Comparison of ENCODE assay signal across 10 mouse cellular contexts in genomic region chr3:131364194-131364593, GRCm38 (mm10).
A peak's percentile ranks its signal among the peaks of the same experiment; 100 is the strongest.
DNase-seq lines count a peak whose midpoint lies in the region; ATAC-seq and TF ChIP-seq lines count a peak whose summit lies in the region.
"Had no signal": no experiment of that assay in that cellular context is flagged by ENCODE, and none has a peak within 500 bp of the region (broad histone marks: within the 10 kb centered on the region; RNA-seq: fewer than 3 reads in every experiment).

No protein-coding gene starts in this region.

- no peak overlapping the region for H3K4me2 ChIP-seq in hindbrain, embryonic 12.5 days (replicated peaks)
- no peak overlapping the region for H3K4me2 ChIP-seq in hindbrain, embryonic 11.5 days (replicated peaks; ENCODE audit: low read depth, low read length)
- peak overlapping the region; percentile 46 for H3K4me2 ChIP-seq in liver, embryonic 15.5 days
- H3K4me2 ChIP-seq: neural tube, embryonic 12.5 days had no signal

- no peak overlapping the region for H3K4me3 ChIP-seq in hindbrain, embryonic 12.5 days
- no peak overlapping the region for H3K4me3 ChIP-seq in hindbrain, embryonic 11.5 days (ENCODE audit: low read depth, low read length)
- H3K4me3 ChIP-seq in testis, adult 2 months (ENCODE audit: control insufficient read depth, low read depth, low read length): peak overlapping the region; percentile 77
- no peak overlapping the region for H3K4me3 ChIP-seq in liver, embryonic 15.5 days (replicated peaks)
- H3K4me3 ChIP-seq: neural tube, embryonic 12.5 days had no signal

- H3K36me3 ChIP-seq in hindbrain, embryonic 12.5 days: no peaks in the 10 kb centered on the region
- no peaks in the 10 kb centered on the region for H3K36me3 ChIP-seq in hindbrain, embryonic 11.5 days (ENCODE audit: control insufficient read depth, insufficient read depth, low read length)
- H3K36me3 ChIP-seq in testis, adult 2 months (ENCODE audit: control insufficient read depth, insufficient read depth, low read length): no peaks in the 10 kb centered on the region
- no peaks in the 10 kb centered on the region for H3K36me3 ChIP-seq in liver, embryonic 15.5 days (replicated peaks)
- H3K36me3 ChIP-seq: neural tube, embryonic 12.5 days had no signal

- H3K27ac ChIP-seq in hindbrain, embryonic 12.5 days: peak overlapping the region; percentile 36; the same call in 1 of the 2 replicates
- no peak overlapping the region for H3K27ac ChIP-seq in hindbrain, embryonic 11.5 days (ENCODE audit: low read depth, low read length)
- no peak overlapping the region for H3K27ac ChIP-seq in testis, adult 2 months (ENCODE audit: control insufficient read depth, insufficient read depth, low read depth, low read length)
- peak overlapping the region; percentile 66 for H3K27ac ChIP-seq in liver, embryonic 15.5 days (replicated peaks)
- H3K27ac ChIP-seq: neural tube, embryonic 12.5 days had no signal

- ATAC-seq in hindbrain, embryonic 12.5 days (ENCODE audit: low FRiP score): no peak
- no peak for ATAC-seq in hindbrain, embryonic 11.5 days (ENCODE audit: low FRiP score)
- ATAC-seq in liver, embryonic 15.5 days (ENCODE audit: insufficient read depth): peak; percentile 6; the same call in 1 of the 2 replicates

- H3K4me1 ChIP-seq in hindbrain, embryonic 12.5 days: no peaks in the 10 kb centered on the region
- no peaks in the 10 kb centered on the region for H3K4me1 ChIP-seq in hindbrain, embryonic 11.5 days (replicated peaks; ENCODE audit: control insufficient read depth, insufficient read depth, low read length)
- H3K4me1 ChIP-seq in testis, adult 2 months (ENCODE audit: control insufficient read depth, insufficient read depth, low read length): peaks cover 14% of the 10 kb centered on the region
- peaks cover 10% of the 10 kb centered on the region; the same call in 1 of the 2 replicates for H3K4me1 ChIP-seq in liver, embryonic 15.5 days (replicated peaks)
- H3K4me1 ChIP-seq: neural tube, embryonic 12.5 days had no signal

- no peaks in the 10 kb centered on the region for H3K27me3 ChIP-seq in hindbrain, embryonic 12.5 days
- no peaks in the 10 kb centered on the region for H3K27me3 ChIP-seq in hindbrain, embryonic 11.5 days (ENCODE audit: control insufficient read depth, insufficient read depth, low read length)
- H3K27me3 ChIP-seq in testis, adult 2 months (ENCODE audit: control insufficient read depth, insufficient read depth, low read length): no peaks in the 10 kb centered on the region
- H3K27me3 ChIP-seq in liver, embryonic 15.5 days: no peaks in the 10 kb centered on the region
- H3K27me3 ChIP-seq: neural tube, embryonic 12.5 days had no signal

- TF ChIP-seq CTCF in testis, adult 2 months (IDR thresholded peaks at IDR 0.05; ENCODE audit: control insufficient read depth, insufficient read depth, insufficient replicate concordance, low read depth, low read length): no peak

- no peak for DNase-seq in hindbrain, embryonic 11.5 days (ENCODE audit: low spot score)
- DNase-seq in testis, postnatal 14 days (ENCODE audit: low spot score): no peak
- no peak for DNase-seq in adrenal gland, postnatal 10 days
- no peak for DNase-seq in spleen, postnatal 36 days (ENCODE audit: low spot score in 2 of 2)
- DNase-seq in urinary bladder, adult 18-20 months (ENCODE audit: low spot score in 2 of 2): no peak
- DNase-seq: gastrocnemius, postnatal 10 days had no signal

- 66% methylated on average over 8 of the region's 8 CpGs for WGBS in hindbrain, embryonic 12.5 days
- 70% methylated on average over 8 of the region's 8 CpGs for WGBS in hindbrain, embryonic 11.5 days
- WGBS in liver, embryonic 15.5 days (ENCODE audit: insufficient replicate concordance): 60% methylated on average over 8 of the region's 8 CpGs

- TF ChIP-seq POLR2A in testis, adult 2 months (IDR thresholded peaks at IDR 0.05; ENCODE audit: control insufficient read depth, low read depth, low read length): no peak

- H3K9me3 ChIP-seq in hindbrain, embryonic 12.5 days (replicated peaks): no peaks in the 10 kb centered on the region
- no peaks in the 10 kb centered on the region for H3K9me3 ChIP-seq in hindbrain, embryonic 11.5 days (ENCODE audit: control insufficient read depth, low read length)
- no peaks in the 10 kb centered on the region for H3K9me3 ChIP-seq in liver, embryonic 15.5 days (replicated peaks)
- H3K9me3 ChIP-seq: neural tube, embryonic 12.5 days had no signal

- no peak overlapping the region for H3K9ac ChIP-seq in hindbrain, embryonic 12.5 days
- no peak overlapping the region for H3K9ac ChIP-seq in hindbrain, embryonic 11.5 days (ENCODE audit: low read depth, low read length)
- no peak overlapping the region for H3K9ac ChIP-seq in liver, embryonic 15.5 days
- H3K9ac ChIP-seq: neural tube, embryonic 12.5 days had no signal

Comparison
In these comparisons a context has a peak if more than half of its experiments do, and no peak if none do; other contexts are left out.
1. H3K27ac ChIP-seq: peak in hindbrain, embryonic 12.5 days (single experiment) and liver, embryonic 15.5 days (single experiment); none in hindbrain, embryonic 11.5 days (single experiment) and testis, adult 2 months (single experiment).